12 mouse cellular contexts compared by ENCODE assay signal in genomic region chrX:158308554-158308953, GRCm38 (mm10).
"Had no signal": no experiment of that assay in that cellular context is flagged by ENCODE, and none has a peak within 500 bp of the region (broad histone marks: within the 10 kb centered on the region; RNA-seq: fewer than 3 reads in every experiment).

No protein-coding gene starts in this region.

- H3K27me3 ChIP-seq: liver, embryonic 13.5 days; lung, embryonic 15.5 days; midbrain, embryonic 13.5 days; neural tube, embryonic 15.5 days had no signal

- H3K36me3 ChIP-seq: liver, embryonic 13.5 days; lung, embryonic 15.5 days; midbrain, embryonic 13.5 days; neural tube, embryonic 15.5 days had no signal

- DNase-seq: kidney, postnatal 14 days; left cerebral cortex, postnatal 4 days; liver, embryonic 13.5 days; liver, postnatal 0 days; lung, postnatal 14 days; thymus, postnatal 14 days had no signal

- ATAC-seq: liver, postnatal 0 days; midbrain, embryonic 13.5 days had no signal

- H3K4me1 ChIP-seq: liver, embryonic 13.5 days; lung, embryonic 15.5 days; midbrain, embryonic 13.5 days; neural tube, embryonic 15.5 days had no signal

- H3K9ac ChIP-seq: liver, embryonic 13.5 days; liver, postnatal 0 days; lung, embryonic 15.5 days; midbrain, embryonic 13.5 days; neural tube, embryonic 15.5 days had no signal

- H3K9me3 ChIP-seq: liver, embryonic 13.5 days; lung, embryonic 15.5 days; midbrain, embryonic 13.5 days; neural tube, embryonic 15.5 days had no signal

- H3K4me3 ChIP-seq: liver, embryonic 13.5 days; lung, embryonic 15.5 days; midbrain, embryonic 13.5 days; myocyte; neural tube, embryonic 15.5 days had no signal

- H3K4me2 ChIP-seq: liver, embryonic 13.5 days; lung, embryonic 15.5 days; midbrain, embryonic 13.5 days; neural tube, embryonic 15.5 days had no signal

- H3K27ac ChIP-seq: liver, embryonic 13.5 days; lung, embryonic 15.5 days; macrophage; midbrain, embryonic 13.5 days; neural tube, embryonic 15.5 days; stomach, postnatal 0 days had no signal
